Mouse (Mus musculus): ENCODE results near the gene Ctnnbl1.

Ctnnbl1 gene

GRCm38 (mm10) chr2:157873691-157874090 is 136.5 kb downstream of the Ctnnbl1 start:
- DNase-seq (ENCODE audit: low spot score in 2 of 2): no peak

GRCm38 (mm10) chr2:157875111-157875510 is 137.9 kb downstream of the Ctnnbl1 start:
- DNase-seq (ENCODE audit: low spot score in 2 of 2): no peak

- DNase-seq (ENCODE audit: low spot score in 2 of 2): no peak
Measured at GRCm38 (mm10) chr2:157877394-157877793, 140.2 kb downstream of the Ctnnbl1 start.

- no peak for DNase-seq (ENCODE audit: low spot score in 2 of 2)
Measured at GRCm38 (mm10) chr2:157877967-157878366, 140.8 kb downstream of the Ctnnbl1 start.

GRCm38 (mm10) chr2:157881939-157882338 is 144.7 kb downstream of the Ctnnbl1 start:
- DNase-seq (ENCODE audit: low spot score in 2 of 2): no peak

- no peak for DNase-seq (ENCODE audit: low spot score in 2 of 2)
Measured at GRCm38 (mm10) chr2:157887275-157888025, 150.2 kb downstream of the Ctnnbl1 start.

GRCm38 (mm10) chr2:157891166-157891565 is 154.0 kb downstream of the Ctnnbl1 start:
- DNase-seq (ENCODE audit: low spot score in 2 of 2): no peak

GRCm38 (mm10) chr2:157897131-157897530 is 159.9 kb downstream of the Ctnnbl1 start:
- no peak for DNase-seq (ENCODE audit: low spot score in 2 of 2)

- DNase-seq (ENCODE audit: low spot score in 2 of 2): peak; percentile 14 to 44
Measured at GRCm38 (mm10) chr2:157913204-157913636, 176.0 kb downstream of the Ctnnbl1 start.

- DNase-seq (ENCODE audit: low spot score in 2 of 2): no peak
Measured at GRCm38 (mm10) chr2:157913705-157914104, 176.5 kb downstream of the Ctnnbl1 start.

GRCm38 (mm10) chr2:157914105-157914764 is 177.0 kb downstream of the Ctnnbl1 start, which contains the start of gene Vstm2l:
Gene Vstm2l, plus strand, starts transcription at chr2:157914653.
- DNase-seq (ENCODE audit: low spot score in 2 of 2): no peak

- DNase-seq (ENCODE audit: low spot score in 2 of 2): no peak
Measured at GRCm38 (mm10) chr2:157914889-157915517, 177.8 kb downstream of the Ctnnbl1 start.

GRCm38 (mm10) chr2:157918529-157918928 is 181.3 kb downstream of the Ctnnbl1 start:
- DNase-seq (ENCODE audit: low spot score in 2 of 2): no peak

GRCm38 (mm10) chr2:157921551-157921950 is 184.3 kb downstream of the Ctnnbl1 start:
- no peak for DNase-seq (ENCODE audit: low spot score in 2 of 2)

GRCm38 (mm10) chr2:157923406-157923805 is 186.2 kb downstream of the Ctnnbl1 start:
- DNase-seq (ENCODE audit: low spot score in 2 of 2): no peak

- DNase-seq (ENCODE audit: low spot score in 2 of 2): no peak
Measured at GRCm38 (mm10) chr2:157924504-157924903, 187.3 kb downstream of the Ctnnbl1 start.

GRCm38 (mm10) chr2:157926502-157926901 is 189.3 kb downstream of the Ctnnbl1 start:
- DNase-seq (ENCODE audit: low spot score in 2 of 2): no peak

- DNase-seq (ENCODE audit: low spot score in 2 of 2): no peak
Measured at GRCm38 (mm10) chr2:157926927-157927326, 189.7 kb downstream of the Ctnnbl1 start.

- no peak for DNase-seq (ENCODE audit: low spot score in 2 of 2)
Measured at GRCm38 (mm10) chr2:157927397-157927796, 190.2 kb downstream of the Ctnnbl1 start.

- DNase-seq (ENCODE audit: low spot score in 2 of 2): no peak
Measured at GRCm38 (mm10) chr2:157927815-157928214, 190.6 kb downstream of the Ctnnbl1 start.

- no peak for DNase-seq (ENCODE audit: low spot score in 2 of 2)
Measured at GRCm38 (mm10) chr2:157932655-157933054, 195.5 kb downstream of the Ctnnbl1 start.

- DNase-seq (ENCODE audit: low spot score in 2 of 2): no peak
Measured at GRCm38 (mm10) chr2:157935444-157936171, 198.4 kb downstream of the Ctnnbl1 start.
